Mouse (Mus musculus): ENCODE measurements around the gene Usf3. TPM values are rescaled to one million over a fixed set of nuclear protein-coding genes. Genes with fewer than 3 reads are reported as not detected.
A peak's percentile ranks its signal among the peaks of the same experiment; 100 is the strongest.

Gene Usf3
- 10 to 100 TPM in 21 of 26 experiments, 1 to 10 TPM in 5; 6.4 to 33.3 (median 26.1) TPM for total RNA-seq (2018; cell fraction: chromatin; rRNA removed)
- 10 to 100 TPM in 23 of 26 experiments, 1 to 10 TPM in 3; 8.1 to 16.9 (median 14.6) TPM for total RNA-seq (2018; cell fraction: cytosol; rRNA removed)
- total RNA-seq (2018; cell fraction: nucleus; rRNA removed), result 10 to 100 TPM in 22 of 26 experiments, 1 to 10 TPM in 4; 7.8 to 32.6 (median 17.2) TPM
- 5.9 to 6.7 TPM (median 6.2 TPM) in 3 replicates for polyA plus RNA-seq (2018)

DNA sequence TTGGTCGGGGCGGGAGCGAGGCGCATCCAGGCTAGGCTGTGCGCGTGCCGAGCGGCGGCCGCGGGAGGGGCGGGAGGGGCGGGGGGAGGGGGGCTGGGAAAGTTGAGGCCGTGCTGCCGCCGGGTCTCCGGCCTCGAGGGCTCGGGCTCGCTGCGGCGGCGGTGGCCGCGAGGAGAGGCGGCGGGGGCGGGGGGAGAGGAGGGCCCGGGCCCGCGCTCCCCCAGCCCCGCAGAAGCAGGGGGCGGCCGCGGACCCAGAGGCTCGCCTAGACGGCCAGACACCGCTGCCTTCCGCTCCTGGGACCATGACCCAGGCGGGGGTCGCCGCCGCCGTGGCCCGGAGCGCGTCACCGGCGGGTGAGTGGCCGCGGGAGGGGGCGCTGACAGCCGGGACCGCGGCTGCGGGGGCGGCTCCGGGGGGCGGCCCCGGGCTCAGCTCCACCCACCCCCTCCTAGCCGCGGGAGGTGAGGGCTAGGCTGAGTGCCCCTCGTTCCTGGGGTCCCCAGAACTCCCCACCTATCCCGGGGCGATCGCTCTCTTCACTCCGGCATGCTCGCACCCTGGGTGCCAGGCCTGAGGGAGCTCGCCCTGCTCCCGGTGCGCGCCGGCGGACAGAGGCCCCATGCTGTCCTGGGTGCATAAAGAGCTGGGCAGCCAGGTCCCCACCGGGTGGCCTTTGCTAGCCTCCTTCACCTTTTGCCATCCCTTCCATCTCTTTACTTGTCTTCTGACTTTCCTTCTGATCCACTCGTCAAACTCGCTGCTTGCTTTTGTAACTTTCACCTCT lies at the start of gene Usf3:
Gene Usf3, plus strand, starts transcription at position 92 of the 787 bp plus-strand sequence.
- WGBS (ENCODE audit: missing documents), result 1% methylated on average over 58 of the region's 77 CpGs
- H3K36me3 ChIP-seq (ENCODE audit: inconsistent target), result no peaks in the 10 kb centered on the region
- H3K79me2 ChIP-seq (ENCODE audit: inconsistent target), result peaks cover 43% of the 10 kb centered on the region
- H3K4me3 ChIP-seq (ENCODE audit: inconsistent target), result peak within 1 kb of the TSS; percentile 71
- H3K27ac ChIP-seq, result peak within 1 kb of the TSS; percentile 74

DNA sequence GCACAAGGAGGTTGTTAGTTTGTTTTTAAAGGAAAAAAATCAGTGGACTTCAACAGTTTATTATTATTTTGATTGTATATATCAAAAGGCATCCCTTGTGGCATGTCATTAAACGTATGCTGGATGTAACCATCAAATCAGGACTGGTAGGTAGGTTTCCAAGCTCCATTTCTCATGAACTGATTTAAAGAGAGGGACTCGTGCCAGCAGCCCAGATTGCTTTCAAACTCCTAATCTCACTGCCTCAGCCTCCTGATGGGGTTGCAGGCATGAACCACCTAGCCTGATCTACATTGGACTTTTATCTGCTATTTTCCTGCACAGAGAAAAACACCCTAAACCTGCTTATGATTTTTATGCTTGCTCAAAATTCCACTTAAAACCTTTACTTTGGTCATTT lies 49.3 kb upstream of the Usf3 start:
- H3K4me3 ChIP-seq (ENCODE audit: inconsistent target), result no peak overlapping the region
- H3K27ac ChIP-seq, result peak overlapping the region; percentile 96
- peaks cover 91% of the 10 kb centered on the region for H3K79me2 ChIP-seq (ENCODE audit: inconsistent target)
- H3K36me3 ChIP-seq (ENCODE audit: inconsistent target), result no peaks in the 10 kb centered on the region; the same call in 1 of the 2 replicates
- WGBS (ENCODE audit: missing documents), result 90% methylated on average over 2 of the region's 2 CpGs

DNA sequence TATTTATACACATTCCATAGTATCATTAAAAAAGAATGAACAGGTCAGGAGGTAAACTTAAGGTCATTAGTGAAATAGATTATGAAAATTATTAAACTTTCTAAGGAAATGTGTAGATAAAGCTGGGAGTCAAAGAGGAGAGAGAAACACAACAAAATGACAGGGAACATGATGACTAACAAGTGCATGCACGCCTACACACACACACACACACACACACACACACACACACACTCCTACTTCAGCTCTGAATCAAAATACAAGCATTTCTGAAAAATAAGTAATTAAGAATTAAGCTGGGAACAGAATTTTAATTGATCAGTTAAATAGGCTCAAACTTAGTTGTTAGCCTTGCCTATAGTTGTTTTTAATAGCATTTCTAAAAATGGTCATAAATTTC lies 48.3 kb upstream of the Usf3 start:
- 80% methylated on average over 1 of the region's 1 CpGs for WGBS (ENCODE audit: missing documents)
- peaks cover 92% of the 10 kb centered on the region for H3K79me2 ChIP-seq (ENCODE audit: inconsistent target)
- H3K36me3 ChIP-seq (ENCODE audit: inconsistent target), result no peaks in the 10 kb centered on the region
- peak overlapping the region; percentile 96 for H3K27ac ChIP-seq
- H3K4me3 ChIP-seq (ENCODE audit: inconsistent target), result no peak overlapping the region

DNA sequence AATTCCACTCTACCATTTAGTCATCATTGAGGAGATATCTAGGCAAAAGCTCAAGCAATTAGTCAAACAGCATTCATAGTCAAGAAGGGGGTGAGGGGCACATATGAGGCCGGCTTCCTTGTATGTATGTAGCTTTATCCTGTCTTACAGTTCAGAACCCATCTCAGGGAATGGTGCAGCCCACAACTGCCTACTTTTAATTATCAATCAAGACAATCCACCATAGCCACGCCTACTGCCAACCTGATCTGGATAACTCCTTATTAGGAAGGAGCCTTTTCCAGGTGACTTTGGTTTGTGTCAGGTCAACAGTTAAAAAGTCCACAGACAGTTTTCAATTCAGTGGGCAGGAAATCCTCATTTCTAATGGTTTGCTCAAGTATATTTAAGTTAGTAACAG lies 47.6 kb upstream of the Usf3 start:
- Histone ChIP-seq H3K36me3 (ENCODE audit: inconsistent target) (no peaks in the 10 kb centered on the region), H3K79me2 (ENCODE audit: inconsistent target) (peaks cover 99% of the 10 kb centered on the region), H3K4me3 (ENCODE audit: inconsistent target) (no peak overlapping the region), H3K27ac (peak overlapping the region; percentile 96)
- WGBS (ENCODE audit: missing documents), result 91% methylated on average over 2 of the region's 2 CpGs

DNA sequence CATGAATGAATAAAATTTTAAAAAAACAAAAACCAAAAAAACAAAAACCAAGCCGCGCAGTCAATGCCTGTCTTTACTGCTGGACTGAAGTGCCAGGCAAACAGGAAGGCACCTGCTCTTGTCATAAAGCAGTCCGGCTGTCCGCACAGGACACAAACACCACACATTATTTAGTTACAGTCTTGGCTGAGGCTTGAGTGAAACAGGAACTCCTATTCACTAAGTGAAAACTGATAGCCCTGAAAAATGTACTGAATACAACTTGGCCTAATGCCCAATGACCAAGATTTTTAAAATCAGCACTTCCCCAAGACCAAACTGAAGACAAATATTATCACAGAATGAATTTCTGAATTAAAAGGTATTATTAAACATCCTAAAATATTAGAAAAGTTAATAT lies 46.6 kb upstream of the Usf3 start:
- Histone ChIP-seq H3K79me2 (ENCODE audit: inconsistent target) (peaks cover 100% of the 10 kb centered on the region), H3K36me3 (ENCODE audit: inconsistent target) (no peaks in the 10 kb centered on the region), H3K27ac (peak overlapping the region; percentile 96), H3K4me3 (ENCODE audit: inconsistent target) (no peak overlapping the region)
- 24% methylated on average over 4 of the region's 4 CpGs for WGBS (ENCODE audit: missing documents)

DNA sequence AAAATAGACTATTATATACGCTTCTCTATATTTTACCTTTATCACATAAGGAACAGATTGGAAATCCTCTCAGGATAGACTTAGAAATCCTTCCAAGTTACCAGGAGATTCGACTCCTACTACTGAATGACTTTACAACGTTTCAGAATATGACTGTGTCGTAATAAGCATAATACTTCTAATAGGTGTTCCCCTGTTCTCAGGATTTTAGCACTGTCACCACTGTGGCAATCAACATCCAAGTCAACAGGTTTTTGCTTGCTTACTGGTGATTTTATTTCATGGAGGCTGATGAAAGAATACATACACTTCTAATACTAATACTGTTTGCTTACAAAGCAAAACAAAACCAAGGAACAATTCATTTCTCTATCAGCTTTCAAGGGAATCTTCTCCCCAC lies 40.7 kb upstream of the Usf3 start:
- Histone ChIP-seq H3K36me3 (ENCODE audit: inconsistent target) (no peaks in the 10 kb centered on the region), H3K4me3 (ENCODE audit: inconsistent target) (no peak overlapping the region), H3K79me2 (ENCODE audit: inconsistent target) (peaks cover 100% of the 10 kb centered on the region), H3K27ac (peak overlapping the region; percentile 2; the same call in 1 of the 2 replicates)
- 60% methylated on average over 4 of the region's 4 CpGs for WGBS (ENCODE audit: missing documents)

DNA sequence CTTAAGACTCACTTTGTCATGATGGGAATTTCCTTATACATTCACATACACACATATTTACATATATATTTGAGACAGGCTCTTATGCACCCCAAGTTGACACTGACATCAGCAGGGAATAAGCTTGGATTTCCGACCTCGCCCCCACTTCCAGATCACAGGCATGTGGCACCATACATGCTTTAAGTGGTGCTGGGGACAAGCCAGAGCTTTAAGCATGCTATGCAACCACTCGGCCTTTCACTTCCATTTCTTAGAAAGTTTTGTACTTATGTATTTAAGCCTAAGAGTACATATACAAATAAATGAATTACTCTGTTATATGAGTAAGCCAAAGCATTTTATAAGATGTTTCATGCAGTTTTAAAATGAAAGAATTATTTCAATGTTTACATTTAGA lies 39.9 kb upstream of the Usf3 start:
- Histone ChIP-seq H3K4me3 (ENCODE audit: inconsistent target) (no peak overlapping the region), H3K79me2 (ENCODE audit: inconsistent target) (peaks cover 100% of the 10 kb centered on the region), H3K27ac (no peak overlapping the region), H3K36me3 (ENCODE audit: inconsistent target) (no peaks in the 10 kb centered on the region)
- WGBS (ENCODE audit: missing documents), result 74% methylated on average over 3 of the region's 3 CpGs

DNA sequence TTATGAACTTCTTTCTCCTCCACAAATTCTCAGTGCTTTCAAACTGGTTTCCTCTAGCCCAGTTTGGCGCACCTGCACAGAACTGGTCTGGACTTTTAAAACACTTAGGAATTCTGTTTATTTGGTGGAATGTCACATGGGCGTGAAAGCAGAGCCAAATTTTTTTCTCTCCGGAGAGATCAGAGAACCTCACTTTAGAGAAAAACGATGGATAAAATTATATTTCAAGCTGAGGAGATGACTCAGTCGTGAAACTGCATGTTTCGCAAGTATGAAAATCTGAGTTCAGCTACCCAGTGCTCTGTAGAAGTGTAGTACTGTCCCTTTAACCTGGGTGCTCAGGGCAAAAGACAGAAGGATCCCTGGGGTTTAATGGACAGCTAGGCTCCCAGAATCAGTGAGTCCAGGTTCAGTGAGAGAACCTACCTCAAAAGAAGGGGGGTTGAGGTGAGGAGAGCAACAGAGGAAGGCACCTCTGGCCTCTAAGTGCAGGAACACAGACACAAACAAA lies 36.5 kb upstream of the Usf3 start:
- WGBS (ENCODE audit: missing documents), result 15% methylated on average over 6 of the region's 6 CpGs
- Histone ChIP-seq H3K27ac (peak overlapping the region; percentile 97), H3K79me2 (ENCODE audit: inconsistent target) (peaks cover 84% of the 10 kb centered on the region), H3K4me3 (ENCODE audit: inconsistent target) (peak overlapping the region; percentile 100), H3K36me3 (ENCODE audit: inconsistent target) (no peaks in the 10 kb centered on the region)

DNA sequence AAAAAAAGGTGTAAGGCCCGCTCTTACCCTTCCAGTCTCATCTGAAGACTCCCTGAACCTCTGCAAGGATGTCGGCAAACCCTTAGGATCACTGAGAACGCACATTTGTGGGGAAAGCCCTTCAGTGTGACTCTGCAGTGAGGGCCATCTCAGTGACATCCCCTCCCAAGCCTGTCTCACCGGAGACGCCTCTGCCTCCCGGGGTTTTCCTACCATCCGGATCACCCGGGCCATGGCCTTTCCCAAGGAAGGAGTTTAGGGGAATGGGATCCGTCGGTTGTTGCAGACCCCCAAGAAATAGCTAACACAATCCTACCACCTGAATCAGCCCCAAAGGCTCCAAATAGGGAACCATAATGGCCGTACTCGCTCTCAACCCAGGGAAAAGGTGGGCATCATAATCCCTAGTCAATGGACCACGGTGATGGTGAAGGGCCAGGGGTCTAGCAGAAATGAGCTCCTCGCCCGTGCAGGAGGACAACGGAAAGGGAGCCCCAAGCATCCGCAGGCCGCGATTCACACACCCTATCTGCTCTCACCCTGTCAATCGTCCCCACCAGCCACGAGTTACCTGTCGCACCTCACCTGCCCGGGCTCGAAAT lies 34.6 kb upstream of the Usf3 start:
- 1% methylated on average over 24 of the region's 24 CpGs for WGBS (ENCODE audit: missing documents)
- H3K79me2 ChIP-seq (ENCODE audit: inconsistent target), result peaks cover 84% of the 10 kb centered on the region
- no peaks in the 10 kb centered on the region for H3K36me3 ChIP-seq (ENCODE audit: inconsistent target)
- peak overlapping the region; percentile 100 for H3K4me3 ChIP-seq (ENCODE audit: inconsistent target)
- peak overlapping the region; percentile 97 for H3K27ac ChIP-seq

DNA sequence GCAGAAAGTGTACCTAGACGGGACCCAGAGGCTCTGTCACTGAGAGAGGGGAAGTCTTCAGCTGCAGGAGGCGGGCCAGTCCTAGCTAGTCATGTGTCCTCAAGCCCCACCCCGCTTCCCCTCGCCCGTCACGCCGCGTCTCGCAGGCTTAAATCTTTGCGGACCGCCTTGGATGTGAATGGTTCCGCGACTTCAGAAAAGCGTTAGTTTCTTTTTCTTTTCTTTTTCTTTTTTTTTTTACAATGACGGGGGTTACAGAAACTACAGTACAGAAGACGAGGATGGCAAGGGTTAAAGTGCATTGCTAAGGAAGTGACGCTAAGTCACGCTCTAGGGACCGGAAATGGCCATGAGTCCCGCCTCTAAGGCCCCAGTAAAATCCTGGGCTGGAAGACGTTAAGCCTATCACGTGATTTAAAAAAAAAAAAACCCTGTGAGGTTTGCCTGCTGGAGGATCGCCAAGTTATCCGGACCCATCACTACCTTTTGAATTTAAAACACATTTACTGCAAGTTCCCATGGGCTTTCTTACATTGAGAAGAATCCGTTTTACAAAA lies 34.0 kb upstream of the Usf3 start:
- no peaks in the 10 kb centered on the region for H3K36me3 ChIP-seq (ENCODE audit: inconsistent target)
- H3K79me2 ChIP-seq (ENCODE audit: inconsistent target), result peaks cover 84% of the 10 kb centered on the region
- peak overlapping the region; percentile 97 for H3K27ac ChIP-seq
- under 1% methylated on average over 24 of the region's 25 CpGs for whole genome bisulfite sequencing (ENCODE audit: missing documents)
- H3K4me3 ChIP-seq (ENCODE audit: inconsistent target), result peak overlapping the region; percentile 100

DNA sequence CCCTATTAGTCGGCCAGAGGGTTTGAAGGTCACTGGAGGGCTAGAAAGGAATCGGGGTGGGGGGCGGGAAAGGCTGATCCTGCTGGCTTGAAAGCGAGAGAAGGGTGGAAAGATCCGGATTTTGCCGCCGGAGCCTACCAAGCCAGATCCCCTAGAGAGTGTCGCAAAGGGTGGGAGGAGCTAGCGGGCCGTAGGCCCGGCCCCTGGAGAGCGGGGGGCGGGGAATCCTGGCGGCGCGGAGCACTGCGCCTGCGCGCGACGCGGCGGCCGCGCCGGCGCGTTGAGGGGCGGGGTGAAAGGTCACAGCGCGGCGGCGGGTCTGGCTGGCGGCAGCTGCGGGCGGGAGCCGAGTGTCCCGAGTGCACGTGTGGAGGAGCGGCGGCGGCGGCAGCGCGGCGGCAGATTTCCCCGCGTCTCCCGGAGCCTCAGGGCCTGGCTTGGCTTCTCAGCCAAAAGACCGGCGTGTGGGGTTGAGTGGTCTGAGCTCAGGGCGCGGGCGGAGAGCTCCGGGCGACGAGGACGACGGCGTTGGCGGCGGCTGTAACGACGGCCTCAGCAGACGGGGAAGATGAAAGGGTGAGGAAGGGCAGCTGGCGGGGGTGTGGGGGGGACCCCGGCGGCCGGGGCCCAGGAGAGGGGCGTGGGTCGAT lies 33.4 kb upstream of the Usf3 start, which contains the start of the genes Atp6v1a and Naa50:
Gene Atp6v1a, minus strand, starts transcription at position 170 of the 650 bp plus-strand sequence.
Gene Naa50, plus strand, starts transcription at position 295 of the 650 bp plus-strand sequence.
- H3K27ac ChIP-seq, result peak within 1 kb of the TSS; percentile 97
- no peaks in the 10 kb centered on the region for H3K36me3 ChIP-seq (ENCODE audit: inconsistent target)
- WGBS (ENCODE audit: missing documents), result 0% methylated on average over 67 of the region's 71 CpGs
- H3K4me3 ChIP-seq (ENCODE audit: inconsistent target), result peak within 1 kb of the TSS; percentile 100
- peaks cover 84% of the 10 kb centered on the region for H3K79me2 ChIP-seq (ENCODE audit: inconsistent target)

DNA sequence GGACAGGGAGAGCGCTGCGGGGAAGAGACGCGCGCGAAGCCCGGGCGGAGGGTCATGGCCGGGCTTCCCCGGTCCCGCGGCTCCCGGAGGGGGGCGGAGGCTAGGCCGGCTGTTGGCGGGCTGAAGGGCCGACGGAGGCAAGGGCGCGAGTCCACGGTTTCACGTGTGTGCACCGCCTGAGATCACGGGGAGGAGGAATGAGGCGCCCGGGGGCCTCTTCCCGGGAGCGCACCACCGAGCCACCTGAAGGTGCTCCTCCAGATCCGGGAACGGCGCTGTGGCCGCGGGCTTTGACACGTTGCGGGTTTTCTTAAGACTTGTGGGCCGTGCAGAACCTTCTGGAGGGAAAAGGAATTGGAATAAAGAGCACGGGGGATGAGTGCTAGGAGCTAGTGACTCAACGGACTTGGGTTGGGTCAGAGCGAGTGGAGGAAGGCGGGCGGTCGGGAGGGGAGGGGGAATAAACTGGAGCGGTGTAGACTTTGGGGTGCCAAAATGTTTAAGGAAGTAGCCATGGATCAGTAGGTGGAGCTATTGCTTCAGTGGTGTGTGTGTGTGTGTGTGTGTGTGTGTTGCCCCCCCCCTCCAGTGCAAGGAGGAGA lies 32.8 kb upstream of the Usf3 start:
- WGBS (ENCODE audit: missing documents), result 2% methylated on average over 35 of the region's 44 CpGs
- Histone ChIP-seq H3K36me3 (ENCODE audit: inconsistent target) (no peaks in the 10 kb centered on the region), H3K4me3 (ENCODE audit: inconsistent target) (peak overlapping the region; percentile 52), H3K27ac (peak overlapping the region; percentile 72), H3K79me2 (ENCODE audit: inconsistent target) (peaks cover 84% of the 10 kb centered on the region)

DNA sequence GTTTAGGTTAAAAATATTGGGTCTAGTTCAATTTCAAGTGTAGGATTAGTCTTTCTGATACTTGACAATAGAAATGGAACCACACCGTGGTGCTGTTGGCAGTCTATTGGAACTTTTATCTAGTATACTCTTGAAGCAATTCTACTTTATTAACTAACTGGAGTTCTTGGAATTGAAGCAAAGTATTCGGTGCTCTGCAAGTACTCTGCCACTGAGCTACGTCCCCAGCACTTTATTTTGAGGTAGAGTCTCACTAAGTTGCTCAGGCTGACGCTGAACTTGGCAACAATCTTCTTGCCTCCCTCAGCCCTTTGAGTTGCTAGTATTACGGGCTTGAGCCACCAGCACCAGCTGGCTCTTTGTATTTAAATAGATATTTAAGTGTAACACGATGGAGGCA lies 31.6 kb upstream of the Usf3 start:
- 53% methylated on average over 6 of the region's 6 CpGs for WGBS (ENCODE audit: missing documents)
- Histone ChIP-seq H3K79me2 (ENCODE audit: inconsistent target) (peaks cover 84% of the 10 kb centered on the region), H3K4me3 (ENCODE audit: inconsistent target) (peak overlapping the region; percentile 52), H3K36me3 (ENCODE audit: inconsistent target) (no peaks in the 10 kb centered on the region), H3K27ac (peak overlapping the region; percentile 72)

Data from macrophage (primary cell).